Mouse (Mus musculus) neural tube, embryonic 13.5 days (tissue): Measurements from ENCODE around the gene Rab1a. TPM values are rescaled to one million over a fixed set of nuclear protein-coding genes. Genes with fewer than 3 reads are reported as not detected.
"Not testable (repeated sequence)": the region's sequence is repeated elsewhere in the genome, so short reads cannot be mapped to it uniquely, and the experiment has no call there.

Experiments used
- ATAC-seq: fragments of 200-750 bp; cut with Nextera tagmentation; 2 replicates; pipeline ENCODE4 v1.8.0; 2017; ENCODE audit warnings: low read depth, mild to moderate bottlenecking, moderate TSS enrichment, moderate library complexity
- H3K27ac ChIP-seq: fragments of 300-500 bp; sonication (generic); replicated peaks from 2 replicates; pipeline ENCODE4 v1.5.1; 2015; ENCODE audit warnings: moderate library complexity, mild to moderate bottlenecking, inconsistent platforms
- H3K27me3 ChIP-seq: fragments of 300-500 bp; sonication (generic); 2 replicates; pipeline ENCODE4 v1.6.1; 2015; ENCODE audit warnings: mild to moderate bottlenecking, inconsistent platforms
- H3K36me3 ChIP-seq: fragments of 300-500 bp; sonication (generic); 2 replicates; pipeline ENCODE4 v1.6.1; 2015; ENCODE audit warnings: mild to moderate bottlenecking, inconsistent platforms
- H3K4me1 ChIP-seq: fragments of 300-500 bp; sonication (generic); replicated peaks from 2 replicates; pipeline ENCODE4 v1.6.1; 2015; ENCODE audit warnings: inconsistent platforms
- H3K4me2 ChIP-seq: fragments of 300-500 bp; sonication (generic); 2 replicates; pipeline ENCODE4 v1.6.1; 2015; ENCODE audit warnings: inconsistent platforms, mild to moderate bottlenecking, moderate library complexity
- H3K4me3 ChIP-seq: fragments of 300-500 bp; sonication (generic); 2 replicates; pipeline ENCODE4 v1.5.1; 2015; ENCODE audit warnings: mild to moderate bottlenecking, inconsistent platforms
- H3K9ac ChIP-seq: fragments of 300-500 bp; sonication (generic); 2 replicates; pipeline ENCODE4 v1.6.1; 2015; ENCODE audit warnings: moderate library complexity, mild to moderate bottlenecking, inconsistent platforms
- H3K9me3 ChIP-seq: fragments of 300-500 bp; sonication (generic); 2 replicates; pipeline ENCODE4 v1.6.1; 2016; ENCODE audit warnings: inconsistent platforms
- WGBS: fragments of 180-500 bp; shearing (Covaris S2); methylation state at CpG from one replicate; pipeline ENCODE4 v1.1.7; 2015; 5-methylcytosine and 5-hydroxymethylcytosine counted together
- polyA plus RNA-seq: library from polyadenylated mRNA; unstranded; fragments of >200 nt; fragmentation: Nextera tagmentation; extraction: Ambion mirVana; gene quantifications from 2 replicates; pipeline ENCODE4 v1.2.1, GENCODE M21; 2015

Rab1a gene
- polyA plus RNA-seq, result 315 and 339 TPM in 2 replicates

DNA sequence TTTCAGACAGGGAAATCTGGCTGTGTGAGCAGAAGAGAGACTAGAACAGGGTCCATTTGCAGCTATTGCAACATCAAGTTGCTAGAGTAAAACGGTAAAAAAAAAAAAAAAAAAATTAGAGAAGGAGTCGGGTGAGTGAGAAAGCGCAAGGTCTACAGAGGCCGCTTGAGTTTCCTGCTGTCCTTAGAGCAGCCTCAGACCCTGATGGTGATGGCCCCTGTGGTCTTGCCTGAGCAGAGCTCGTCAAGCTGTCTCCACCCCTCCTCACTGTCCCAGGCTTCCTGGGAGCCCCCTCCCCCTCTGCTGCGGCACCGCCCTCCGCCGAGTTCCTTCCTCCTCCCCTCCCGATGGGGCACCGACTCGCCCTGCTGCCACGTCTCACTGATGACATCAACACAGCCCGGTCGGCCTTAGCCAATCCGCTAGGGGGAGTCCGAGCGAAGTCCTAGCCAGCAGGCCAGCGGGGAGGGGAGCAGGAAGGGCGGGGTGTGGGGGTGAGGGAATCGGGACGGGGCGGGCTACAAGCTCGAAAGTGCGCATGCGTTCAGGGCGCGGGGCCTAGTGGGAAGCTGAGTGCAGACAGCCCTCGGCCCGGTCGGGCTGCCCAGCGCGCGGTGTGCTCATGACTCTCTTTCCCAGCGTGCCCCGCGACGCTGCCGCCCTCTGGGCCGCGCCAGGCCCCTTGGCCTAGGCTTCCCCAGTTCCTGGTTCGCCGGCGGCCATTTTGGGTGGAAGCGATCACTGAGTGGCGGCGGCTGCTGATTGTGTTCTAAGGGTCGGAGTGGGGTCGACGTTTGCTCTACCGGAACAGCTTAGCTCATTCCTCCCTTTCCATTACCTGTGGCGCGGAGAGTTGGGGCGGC is at the start of gene Rab1a:
Rab1a (plus strand) TSS at position 720 of the 863 bp plus-strand sequence.
- peaks cover 36% of the 10 kb centered on the region for H3K4me1 ChIP-seq
- H3K27me3 ChIP-seq, result no peaks in the 10 kb centered on the region
- ATAC-seq, result peak; percentile 99
- no peaks in the 10 kb centered on the region for H3K36me3 ChIP-seq
- H3K4me2 ChIP-seq, result peak within 1 kb of the TSS; percentile 89
- peak within 1 kb of the TSS; percentile 100 for H3K4me3 ChIP-seq
- H3K9ac ChIP-seq, result peak within 1 kb of the TSS; percentile 98
- under 1% methylated on average over 47 of the region's 54 CpGs for WGBS
- H3K9me3 ChIP-seq, result no peaks in the 10 kb centered on the region
- peak within 1 kb of the TSS; percentile 99 for H3K27ac ChIP-seq

- Histone ChIP-seq H3K36me3 (no peaks in the 10 kb centered on the region), H3K4me1 (no peaks in the 10 kb centered on the region), H3K4me2 (no peak overlapping the region), H3K4me3 (no peak overlapping the region), H3K27ac (no peak overlapping the region), H3K9me3 (no peaks in the 10 kb centered on the region; the same call in 1 of the 2 replicates), H3K27me3 (no peaks in the 10 kb centered on the region), H3K9ac (no peak overlapping the region)
- WGBS, result 85% methylated on average over 4 of the region's 4 CpGs
- ATAC-seq, result no peak
These were observed 48.9 kb upstream of the Rab1a start for GRCm38 (mm10) chr11:20152107-20152901.

DNA sequence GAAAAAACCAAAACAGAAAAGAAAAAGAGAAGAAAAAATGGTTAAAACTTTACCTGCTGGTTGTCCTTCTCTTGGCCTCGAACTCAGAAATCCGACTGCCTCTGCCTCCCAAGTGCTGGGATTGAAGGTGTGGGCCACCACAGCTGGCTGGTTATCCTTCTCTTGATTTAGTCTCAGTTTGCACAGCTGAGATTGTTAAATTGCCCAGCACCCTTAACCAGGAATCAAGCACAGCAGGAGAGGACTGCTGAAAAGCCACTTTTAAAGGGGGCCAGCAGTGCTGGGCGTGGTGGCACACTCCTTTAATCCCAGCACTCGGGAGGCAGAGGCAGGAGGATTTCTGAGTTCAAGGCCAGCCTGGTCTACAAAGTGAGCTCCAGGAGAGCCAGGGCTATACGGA is 47.7 kb upstream of the Rab1a start:
- not testable (repeated sequence) for H3K36me3 ChIP-seq, ATAC-seq, H3K4me2 ChIP-seq, H3K4me1 ChIP-seq, H3K9me3 ChIP-seq, H3K27me3 ChIP-seq, H3K27ac ChIP-seq, H3K4me3 ChIP-seq, H3K9ac ChIP-seq
- WGBS, result 89% methylated on average over 5 of the region's 5 CpGs

GRCm38 (mm10) chr11:20158879-20159278 is 42.4 kb upstream of the Rab1a start:
- Histone ChIP-seq H3K4me2 (no peak overlapping the region), H3K27ac (no peak overlapping the region)

GRCm38 (mm10) chr11:20164979-20165867 is 36.0 kb upstream of the Rab1a start:
- H3K36me3 ChIP-seq, result no peaks in the 10 kb centered on the region
- no peaks in the 10 kb centered on the region for H3K4me1 ChIP-seq
- no peak overlapping the region for H3K27ac ChIP-seq
- no peaks in the 10 kb centered on the region for H3K9me3 ChIP-seq
- no peak overlapping the region for H3K4me3 ChIP-seq
- no peak for ATAC-seq
- WGBS, result 69% methylated on average over 4 of the region's 4 CpGs
- H3K27me3 ChIP-seq, result no peaks in the 10 kb centered on the region
- H3K4me2 ChIP-seq, result no peak overlapping the region
- H3K9ac ChIP-seq, result no peak overlapping the region

More at GRCm38 (mm10) chr11:20158879-20159278, 42.4 kb upstream of the Rab1a start:
- Histone ChIP-seq H3K9me3 (no peaks in the 10 kb centered on the region), H3K4me1 (no peaks in the 10 kb centered on the region), H3K4me3 (no peak overlapping the region), H3K36me3 (no peaks in the 10 kb centered on the region), H3K9ac (no peak overlapping the region), H3K27me3 (no peaks in the 10 kb centered on the region)
- ATAC-seq, result no peak

- no peak overlapping the region for H3K27ac ChIP-seq
- H3K4me2 ChIP-seq, result no peak overlapping the region
- no peaks in the 10 kb centered on the region for H3K4me1 ChIP-seq
- H3K4me3 ChIP-seq, result no peak overlapping the region
- H3K9ac ChIP-seq, result no peak overlapping the region
- H3K9me3 ChIP-seq, result no peaks in the 10 kb centered on the region
- ATAC-seq, result no peak
- H3K36me3 ChIP-seq, result no peaks in the 10 kb centered on the region
- no peaks in the 10 kb centered on the region for H3K27me3 ChIP-seq
- WGBS, result 93% methylated on average over 4 of the region's 4 CpGs
These were observed 35.2 kb upstream of the Rab1a start for GRCm38 (mm10) chr11:20165991-20166390.

DNA sequence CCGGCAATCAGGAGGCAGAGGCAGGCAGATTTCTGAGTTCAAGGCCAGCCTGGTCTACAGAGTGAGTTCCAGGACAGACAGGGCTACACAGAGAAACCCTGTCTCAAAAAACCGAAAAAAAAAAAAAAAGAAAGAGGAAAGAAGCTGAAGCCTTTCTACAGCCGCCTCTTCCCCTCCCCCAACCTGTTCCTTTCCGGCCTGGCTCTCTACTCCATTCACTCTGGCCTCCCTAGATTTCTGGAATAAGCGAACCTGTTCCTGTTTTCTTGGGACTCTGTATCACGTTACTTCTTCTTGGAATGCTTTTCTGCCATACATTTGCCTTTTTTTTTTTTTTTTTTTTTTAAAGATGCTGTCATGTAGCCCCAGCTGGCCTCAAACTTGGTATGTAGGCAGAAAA is 34.8 kb upstream of the Rab1a start:
- WGBS, result 83% methylated on average over 6 of the region's 6 CpGs
- H3K4me1 ChIP-seq, H3K27me3 ChIP-seq, H3K4me3 ChIP-seq, H3K36me3 ChIP-seq, ATAC-seq, H3K9ac ChIP-seq, H3K9me3 ChIP-seq, H3K27ac ChIP-seq, H3K4me2 ChIP-seq: not testable (repeated sequence)

GRCm38 (mm10) chr11:20168972-20169371 is 32.3 kb upstream of the Rab1a start:
- H3K9me3 ChIP-seq, result no peaks in the 10 kb centered on the region

DNA sequence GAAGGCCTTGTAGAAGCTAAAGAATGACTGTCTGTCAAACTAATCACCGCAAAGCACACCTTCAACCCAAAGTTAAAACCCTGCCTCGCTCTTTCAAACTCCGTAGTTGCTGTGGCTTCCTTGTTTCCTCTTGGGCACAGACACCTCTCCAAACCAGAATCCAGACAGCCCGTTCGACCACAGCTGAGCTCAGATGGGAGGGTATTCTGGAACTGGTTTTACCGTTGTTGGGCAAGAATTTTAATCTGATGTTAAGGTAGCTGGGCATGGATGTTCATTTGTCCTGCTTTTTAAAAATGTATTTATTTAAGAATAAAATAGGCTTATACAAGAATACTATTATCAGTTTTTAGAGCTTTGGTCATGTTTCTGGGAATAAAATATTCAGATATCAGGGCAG is 14.0 kb upstream of the Rab1a start:
- Histone ChIP-seq H3K4me3 (no peak overlapping the region), H3K4me2 (no peak overlapping the region), H3K9me3 (no peaks in the 10 kb centered on the region), H3K27ac (no peak overlapping the region), H3K27me3 (no peaks in the 10 kb centered on the region), H3K9ac (no peak overlapping the region), H3K36me3 (no peaks in the 10 kb centered on the region), H3K4me1 (no peaks in the 10 kb centered on the region)
- ATAC-seq, result no peak
- WGBS, result 84% methylated on average over 6 of the region's 6 CpGs

More at GRCm38 (mm10) chr11:20168972-20169371, 32.3 kb upstream of the Rab1a start:
- WGBS, result 88% methylated on average over 11 of the region's 11 CpGs
- H3K4me3 ChIP-seq, result no peak overlapping the region
- H3K27me3 ChIP-seq, result no peaks in the 10 kb centered on the region
- no peaks in the 10 kb centered on the region for H3K36me3 ChIP-seq
- no peaks in the 10 kb centered on the region for H3K4me1 ChIP-seq
- H3K4me2 ChIP-seq, result no peak overlapping the region
- no peak overlapping the region for H3K9ac ChIP-seq
- no peak overlapping the region for H3K27ac ChIP-seq
- ATAC-seq, result no peak

GRCm38 (mm10) chr11:20193100-20193736 is 8.0 kb upstream of the Rab1a start:
- H3K9ac ChIP-seq, result no peak overlapping the region
- no peaks in the 10 kb centered on the region for H3K27me3 ChIP-seq
- ATAC-seq, result no peak
- 93% methylated on average over 4 of the region's 4 CpGs for WGBS
- no peak overlapping the region for H3K27ac ChIP-seq
- H3K36me3 ChIP-seq, result no peaks in the 10 kb centered on the region
- H3K9me3 ChIP-seq, result no peaks in the 10 kb centered on the region
- H3K4me3 ChIP-seq, result no peak overlapping the region
- H3K4me1 ChIP-seq, result no peaks in the 10 kb centered on the region
- no peak overlapping the region for H3K4me2 ChIP-seq

GRCm38 (mm10) chr11:20201661-20202101 is 449 bp downstream of the Rab1a start:
- Histone ChIP-seq H3K4me1 (peaks cover 43% of the 10 kb centered on the region), H3K36me3 (no peaks in the 10 kb centered on the region), H3K4me3 (peak overlapping the region; percentile 100), H3K9me3 (no peaks in the 10 kb centered on the region), H3K27me3 (no peaks in the 10 kb centered on the region), H3K9ac (peak overlapping the region; percentile 98), H3K4me2 (peak overlapping the region; percentile 89), H3K27ac (peak overlapping the region; percentile 99)
- WGBS, result under 1% methylated on average over 40 of the region's 40 CpGs
- peak; percentile 41 for ATAC-seq
